Mouse (Mus musculus): ENCODE measurements around the gene C2cd2l. TPM values are rescaled to one million over a fixed set of nuclear protein-coding genes. Genes with fewer than 3 reads are reported as not detected.
A peak's percentile ranks its signal among the peaks of the same experiment; 100 is the strongest.
"Not testable (repeated sequence)": the region's sequence is repeated elsewhere in the genome, so short reads cannot be mapped to it uniquely, and the experiment has no call there.

C2cd2l gene
- polyA plus RNA-seq, 1 experiment from 2014 or later: 7.9 TPM

DNA sequence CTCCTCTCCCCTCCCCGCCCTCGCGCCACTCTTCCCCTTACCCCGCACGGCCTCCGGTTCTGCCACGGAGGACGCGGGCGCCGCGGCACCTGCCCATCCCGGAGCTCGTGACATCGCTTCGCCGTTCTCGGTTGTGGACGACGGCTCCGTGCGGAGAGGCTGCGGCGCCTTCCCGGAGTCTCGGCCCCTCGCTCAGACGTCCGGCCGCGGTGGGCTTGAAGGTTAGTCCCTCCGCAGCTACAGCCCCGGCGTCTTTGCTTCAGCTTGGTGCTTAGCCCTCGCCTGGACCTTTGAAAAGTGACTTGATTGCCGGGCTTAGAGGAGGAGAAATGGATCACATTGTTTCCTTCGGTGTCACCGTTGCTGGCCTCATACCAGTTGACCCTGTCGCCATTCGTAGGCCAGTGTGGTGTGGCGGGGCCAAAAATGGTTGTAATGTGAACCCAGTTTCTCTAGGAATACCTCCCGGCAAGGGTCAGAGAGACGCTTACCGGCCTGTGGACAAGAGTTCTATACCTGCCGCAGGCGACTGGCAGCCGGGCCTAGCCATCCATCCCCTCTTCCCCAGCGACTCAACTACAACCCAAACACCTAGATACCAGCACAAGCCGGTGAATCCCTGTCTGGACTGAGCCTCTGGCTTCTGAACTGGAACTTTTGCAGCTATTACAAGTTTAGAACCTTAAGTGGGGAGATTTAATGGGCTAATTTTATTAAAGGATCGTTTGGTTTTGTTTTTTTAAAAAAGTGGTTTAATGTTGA is 15.4 kb upstream of the C2cd2l start:
- Histone ChIP-seq H3K27ac (peak overlapping the region; percentile 97), H3K9ac (peak overlapping the region; percentile 91), H3K27me3 (replicated peaks) (no peaks in the 10 kb centered on the region), H3K36me3 (peaks cover 46% of the 10 kb centered on the region), H3K9me3 (no peaks in the 10 kb centered on the region), H3K4me1 (peaks cover 14% of the 10 kb centered on the region), H3K4me2 (peak overlapping the region; percentile 59), H3K4me3 (replicated peaks) (peak overlapping the region; percentile 76)
- peak; percentile 0; the same call in 1 of the 2 replicates for ATAC-seq (ENCODE audit: insufficient read depth, low FRiP score, low read depth)
- under 1% methylated on average over 50 of the region's 50 CpGs for WGBS

DNA sequence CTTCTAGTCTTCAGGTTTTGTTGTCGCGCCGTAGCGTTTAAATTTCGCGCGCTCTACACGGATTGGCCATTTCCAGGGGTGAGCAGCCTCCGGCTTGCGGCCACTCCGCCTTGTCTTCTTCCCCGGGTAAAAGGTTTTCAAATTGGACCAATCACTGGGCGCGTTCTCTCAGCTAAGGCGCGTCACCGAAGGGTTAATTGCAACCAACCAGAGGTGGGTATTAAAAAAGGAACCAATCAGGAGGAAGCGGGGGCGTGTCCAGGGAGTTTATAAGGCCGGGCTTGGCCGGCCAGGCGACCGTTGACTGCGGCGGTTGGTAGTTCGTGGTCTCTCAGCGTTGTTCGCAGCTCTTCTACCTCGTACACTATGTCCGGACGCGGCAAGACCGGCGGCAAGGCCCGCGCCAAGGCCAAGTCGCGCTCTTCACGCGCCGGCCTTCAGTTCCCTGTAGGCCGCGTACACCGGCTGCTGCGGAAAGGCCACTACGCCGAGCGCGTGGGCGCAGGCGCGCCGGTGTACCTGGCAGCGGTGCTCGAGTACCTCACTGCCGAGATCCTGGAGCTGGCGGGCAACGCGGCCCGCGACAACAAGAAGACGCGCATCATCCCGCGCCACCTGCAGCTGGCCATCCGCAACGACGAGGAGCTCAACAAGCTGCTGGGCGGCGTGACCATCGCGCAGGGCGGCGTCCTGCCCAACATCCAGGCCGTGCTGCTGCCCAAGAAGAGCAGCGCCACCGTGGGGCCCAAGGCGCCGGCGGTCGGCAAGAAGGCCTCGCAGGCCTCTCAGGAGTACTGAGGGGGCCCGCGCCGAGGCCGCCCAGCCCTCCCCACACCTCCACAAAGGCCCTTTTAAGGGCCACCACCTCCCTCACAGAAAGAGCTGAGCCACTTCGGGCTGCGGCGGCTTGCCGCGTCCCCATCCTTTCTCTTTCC is 14.6 kb upstream of the C2cd2l start, which contains the start of gene H2afx:
Gene H2afx, plus strand, starts transcription at position 299 of the 935 bp plus-strand sequence.
- Histone ChIP-seq H3K27ac (peak within 1 kb of the TSS; percentile 97), H3K4me1 (peaks cover 14% of the 10 kb centered on the region), H3K4me3 (replicated peaks) (peak within 1 kb of the TSS; percentile 76), H3K9me3 (no peaks in the 10 kb centered on the region), H3K36me3 (peaks cover 46% of the 10 kb centered on the region), H3K9ac (peak within 1 kb of the TSS; percentile 91), H3K4me2 (peak within 1 kb of the TSS; percentile 59), H3K27me3 (replicated peaks) (no peaks in the 10 kb centered on the region)
- peak; percentile 94 for ATAC-seq (ENCODE audit: insufficient read depth, low FRiP score, low read depth)
- under 1% methylated on average over 91 of the region's 91 CpGs for WGBS

DNA sequence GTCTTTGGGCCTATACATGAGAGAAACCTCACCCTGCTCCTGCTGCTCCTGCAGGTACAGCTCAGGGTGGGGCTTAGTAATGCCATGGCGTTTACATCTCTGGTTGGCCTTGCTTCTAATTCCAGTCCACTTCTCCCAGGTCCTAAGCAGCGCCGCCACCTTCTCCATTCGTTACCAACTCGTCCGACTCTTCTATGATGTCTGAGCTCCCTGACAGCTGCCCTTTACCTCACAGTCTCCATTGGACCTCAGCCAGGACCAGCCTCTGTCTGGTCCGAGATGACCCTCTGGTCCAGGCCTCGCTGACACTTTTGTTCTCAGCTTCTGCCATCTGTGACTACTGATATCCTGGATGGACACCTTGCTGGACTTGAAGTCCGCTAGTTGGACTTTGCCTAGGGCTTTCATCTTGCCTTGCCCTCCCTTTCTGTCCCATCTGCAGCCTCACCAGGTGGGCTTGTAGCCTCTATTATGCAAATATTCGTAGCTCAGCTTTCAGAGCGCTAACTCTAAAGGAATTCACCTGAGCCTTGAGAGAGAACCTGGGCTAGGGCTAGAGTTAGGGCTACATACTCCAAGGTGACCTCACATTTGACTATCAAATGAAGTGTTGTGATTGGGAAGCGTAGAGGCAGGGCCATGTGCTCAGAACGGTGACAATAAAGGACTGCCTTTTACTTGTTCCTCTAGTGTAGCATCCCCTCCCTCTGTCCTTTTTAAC is 13.0 kb upstream of the C2cd2l start:
- Histone ChIP-seq H3K4me3 (replicated peaks) (no peak overlapping the region), H3K9me3 (no peaks in the 10 kb centered on the region), H3K4me2 (no peak overlapping the region), H3K9ac (no peak overlapping the region), H3K4me1 (peaks cover 18% of the 10 kb centered on the region), H3K27ac (no peak overlapping the region), H3K27me3 (replicated peaks) (no peaks in the 10 kb centered on the region), H3K36me3 (peaks cover 38% of the 10 kb centered on the region)
- WGBS: 94% methylated on average over 13 of the region's 13 CpGs
- no peak for ATAC-seq (ENCODE audit: insufficient read depth, low FRiP score, low read depth)

DNA sequence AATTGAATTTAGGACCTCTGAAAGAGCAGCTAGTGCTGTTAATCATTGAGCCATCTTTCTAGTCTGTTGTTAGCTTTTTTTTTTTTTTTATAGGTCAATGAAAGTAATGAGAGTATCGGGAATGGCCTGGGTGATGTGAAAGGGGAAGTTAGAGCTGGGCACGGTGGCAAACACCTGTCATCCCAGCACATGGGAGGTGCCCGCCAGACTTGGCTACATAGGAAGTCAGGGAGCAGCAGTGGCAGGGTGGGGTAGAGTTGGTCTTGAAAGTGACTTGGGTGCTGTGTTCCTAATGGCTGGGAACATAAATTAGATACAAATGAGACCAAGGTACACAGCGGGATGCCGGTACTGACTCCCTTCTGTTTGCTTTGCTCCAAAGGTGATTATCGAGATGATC is 10.7 kb upstream of the C2cd2l start:
- no peak overlapping the region for H3K4me3 ChIP-seq (replicated peaks)
- H3K27ac ChIP-seq: no peak overlapping the region
- H3K9me3 ChIP-seq: no peaks in the 10 kb centered on the region
- peaks cover 11% of the 10 kb centered on the region for H3K4me1 ChIP-seq
- H3K27me3 ChIP-seq (replicated peaks): no peaks in the 10 kb centered on the region
- H3K4me2 ChIP-seq: no peak overlapping the region
- no peak overlapping the region for H3K9ac ChIP-seq
- H3K36me3 ChIP-seq: peaks cover 31% of the 10 kb centered on the region
- WGBS: 93% methylated on average over 6 of the region's 6 CpGs
- no peak for ATAC-seq (ENCODE audit: insufficient read depth, low FRiP score, low read depth)

DNA sequence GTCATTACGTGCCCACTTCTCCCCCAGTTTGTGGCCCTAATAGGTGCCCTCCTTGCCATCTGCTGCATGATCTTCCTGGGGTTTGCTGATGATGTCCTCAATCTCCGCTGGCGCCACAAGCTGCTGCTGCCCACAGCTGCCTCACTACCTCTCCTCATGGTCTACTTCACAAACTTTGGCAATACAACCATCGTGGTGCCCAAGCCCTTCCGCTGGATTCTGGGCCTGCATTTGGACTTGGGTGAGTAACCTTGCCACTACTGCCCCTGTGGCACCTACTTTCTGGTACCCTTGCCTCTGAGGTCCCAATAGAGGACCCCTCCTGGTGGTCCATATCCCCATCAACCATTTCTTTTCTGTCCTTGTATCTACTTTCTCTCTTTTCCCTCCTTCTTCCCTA is 7.8 kb upstream of the C2cd2l start:
- ATAC-seq (ENCODE audit: insufficient read depth, low FRiP score, low read depth): no peak
- H3K4me1 ChIP-seq: peaks cover 13% of the 10 kb centered on the region
- H3K4me2 ChIP-seq: peak overlapping the region; percentile 74
- no peaks in the 10 kb centered on the region for H3K9me3 ChIP-seq
- no peak overlapping the region for H3K27ac ChIP-seq
- peak overlapping the region; percentile 72 for H3K4me3 ChIP-seq (replicated peaks)
- H3K9ac ChIP-seq: no peak overlapping the region
- peaks cover 20% of the 10 kb centered on the region for H3K36me3 ChIP-seq
- WGBS: 87% methylated on average over 5 of the region's 5 CpGs
- H3K27me3 ChIP-seq (replicated peaks): no peaks in the 10 kb centered on the region

DNA sequence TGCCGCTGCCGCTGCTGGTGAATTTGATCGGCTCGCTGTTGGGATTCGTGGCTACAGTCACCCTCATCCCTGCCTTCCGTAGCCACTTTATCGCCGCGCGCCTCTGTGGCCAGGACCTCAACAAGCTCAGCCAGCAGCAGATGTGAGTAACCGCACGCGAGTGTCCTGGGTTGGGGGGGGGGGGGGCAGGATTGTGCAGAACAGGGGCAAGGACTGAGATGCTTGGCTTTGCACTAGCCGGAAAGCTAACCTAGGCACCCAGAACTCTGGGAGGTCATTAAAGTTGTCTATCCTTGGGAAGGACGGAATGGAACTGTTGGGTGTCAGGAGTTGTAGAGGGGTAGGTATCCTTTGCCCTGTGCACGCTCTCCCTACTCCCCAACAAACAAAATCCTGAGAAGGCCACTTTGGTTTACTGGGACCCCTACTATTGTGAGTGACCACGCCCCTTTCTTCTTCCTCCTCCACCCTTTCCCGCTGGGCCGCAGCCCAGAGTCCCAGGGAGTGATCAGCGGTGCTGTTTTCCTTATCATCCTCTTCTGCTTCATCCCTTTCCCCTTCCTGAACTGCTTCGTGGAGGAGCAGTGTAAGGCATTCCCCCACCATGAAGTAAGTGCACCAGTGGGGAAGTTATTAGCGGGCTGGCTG is 7.1 kb upstream of the C2cd2l start:
- Histone ChIP-seq H3K4me3 (replicated peaks) (peak overlapping the region; percentile 72), H3K4me1 (peaks cover 13% of the 10 kb centered on the region), H3K36me3 (peaks cover 14% of the 10 kb centered on the region), H3K27me3 (replicated peaks) (no peaks in the 10 kb centered on the region), H3K9ac (peak overlapping the region; percentile 63), H3K4me2 (peak overlapping the region; percentile 74), H3K9me3 (no peaks in the 10 kb centered on the region), H3K27ac (peak overlapping the region; percentile 95)
- under 1% methylated on average over 22 of the region's 22 CpGs for WGBS
- peak; percentile 30 for ATAC-seq (ENCODE audit: insufficient read depth, low FRiP score, low read depth)

DNA sequence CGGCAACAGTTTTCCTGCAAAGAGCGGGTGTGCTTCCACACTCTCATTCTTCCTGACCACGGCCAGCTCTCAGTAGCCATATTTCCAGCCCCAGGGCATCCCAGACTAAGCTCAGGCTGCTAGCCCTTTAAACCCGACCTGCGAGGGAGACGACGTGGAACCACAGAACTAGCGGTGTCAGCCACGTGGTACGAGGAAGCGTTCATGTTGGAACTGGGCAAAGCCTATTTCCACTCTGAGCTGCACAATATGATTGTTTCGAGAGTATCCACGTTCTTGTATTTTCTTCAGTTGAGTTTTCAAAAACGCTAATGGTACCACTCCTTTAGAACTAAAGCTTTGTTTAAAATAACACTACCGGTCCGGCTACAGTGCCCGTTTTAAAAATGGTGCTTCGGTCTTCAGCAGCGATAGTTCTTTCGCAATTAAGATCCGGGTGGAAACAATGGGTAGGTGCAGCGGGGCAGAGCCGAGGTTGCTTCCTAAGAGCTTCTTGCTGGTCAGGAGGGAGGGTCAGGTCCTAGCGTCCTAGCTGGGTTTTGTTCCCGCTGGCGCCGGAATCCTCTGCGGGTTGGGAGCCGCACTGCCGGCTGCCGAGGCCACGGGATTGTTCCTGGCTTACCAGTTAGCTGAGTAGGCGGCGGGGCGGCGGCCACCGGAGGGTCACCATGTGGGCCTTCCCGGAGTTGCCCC is 6.4 kb upstream of the C2cd2l start:
- Histone ChIP-seq H3K27me3 (replicated peaks) (no peaks in the 10 kb centered on the region), H3K4me2 (peak overlapping the region; percentile 74), H3K4me1 (peaks cover 13% of the 10 kb centered on the region), H3K9ac (peak overlapping the region; percentile 63), H3K27ac (peak overlapping the region; percentile 95), H3K36me3 (peaks cover 9% of the 10 kb centered on the region), H3K9me3 (no peaks in the 10 kb centered on the region), H3K4me3 (replicated peaks) (peak overlapping the region; percentile 72)
- ATAC-seq (ENCODE audit: insufficient read depth, low FRiP score, low read depth): peak; percentile 90
- under 1% methylated on average over 38 of the region's 38 CpGs for WGBS

DNA sequence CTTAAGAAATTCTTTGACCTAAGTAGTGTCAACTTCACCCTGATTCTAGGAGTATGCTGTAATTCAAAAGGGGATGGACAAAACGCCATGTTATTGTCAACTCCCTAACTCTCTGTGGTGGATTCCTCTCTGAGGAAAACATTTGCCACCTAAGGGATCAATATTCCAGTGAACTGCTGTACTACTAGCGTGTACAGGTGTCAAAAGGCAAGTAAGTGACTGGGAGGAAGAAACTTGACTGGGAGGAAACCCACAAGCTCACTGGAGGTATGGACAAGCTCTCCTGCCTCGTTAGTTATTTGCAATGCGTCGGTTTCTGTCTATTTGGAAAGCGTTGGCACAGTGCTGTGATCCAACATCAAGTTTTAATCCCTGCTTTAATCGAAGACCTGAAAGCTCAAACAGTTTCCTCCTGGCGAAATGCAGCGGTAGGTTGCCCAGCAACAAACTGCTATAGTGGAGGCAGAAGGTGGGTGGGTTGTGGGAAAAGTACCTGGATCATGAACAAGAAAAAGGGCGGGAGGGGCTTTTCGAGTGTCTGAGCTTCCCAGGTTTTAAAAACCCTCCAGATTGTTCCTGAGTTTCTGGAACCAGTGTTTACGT is 5.8 kb upstream of the C2cd2l start, which contains the start of gene Dpagt1:
Gene Dpagt1, plus strand, starts transcription at position 252 of the 603 bp plus-strand sequence.
- Histone ChIP-seq H3K27me3 (replicated peaks) (no peaks in the 10 kb centered on the region), H3K9me3 (no peaks in the 10 kb centered on the region), H3K36me3 (peaks cover 3% of the 10 kb centered on the region; the same call in 1 of the 2 replicates), H3K4me1 (peaks cover 16% of the 10 kb centered on the region), H3K27ac (peak within 1 kb of the TSS; percentile 95), H3K9ac (peak within 1 kb of the TSS; percentile 63), H3K4me2 (peak within 1 kb of the TSS; percentile 74), H3K4me3 (replicated peaks) (peak within 1 kb of the TSS; percentile 72)
- WGBS: 2% methylated on average over 12 of the region's 12 CpGs
- ATAC-seq (ENCODE audit: insufficient read depth, low FRiP score, low read depth): peak; percentile 36; the same call in 1 of the 2 replicates

DNA sequence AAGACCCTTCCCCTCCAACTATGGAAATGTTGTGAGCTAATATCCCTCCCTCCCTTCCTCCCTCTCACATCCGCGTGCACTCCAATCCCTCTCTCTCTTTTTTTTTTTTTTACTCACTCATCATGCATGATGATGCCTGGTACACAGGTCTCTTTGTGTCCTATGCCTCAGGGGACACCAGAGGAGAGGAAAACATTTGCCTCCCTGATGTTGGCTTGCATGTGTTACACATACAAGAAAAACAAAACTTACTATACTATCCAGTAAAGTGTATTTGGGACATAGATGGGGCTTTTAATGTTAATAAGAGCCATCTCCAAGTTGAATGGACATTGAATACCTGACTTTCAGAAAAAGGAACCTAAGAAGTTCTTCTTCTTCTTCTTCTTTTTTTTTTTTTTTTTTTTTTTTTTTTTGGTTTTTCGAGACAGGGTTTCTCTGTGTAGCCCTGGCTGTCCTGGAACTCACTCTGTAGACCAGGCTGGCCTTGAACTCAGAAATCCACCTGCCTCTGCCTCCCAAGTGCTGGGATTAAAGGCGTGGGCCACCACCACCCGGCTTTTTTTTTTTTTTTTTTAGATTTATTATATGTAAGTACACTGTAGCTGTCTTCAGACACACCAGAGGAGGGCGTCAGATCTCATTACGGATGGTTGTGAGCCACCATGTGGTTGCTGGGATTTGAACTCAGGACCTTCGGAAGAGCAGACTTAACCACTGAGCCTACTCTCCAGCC is 5.1 kb upstream of the C2cd2l start:
- H3K9ac ChIP-seq; ATAC-seq (ENCODE audit: insufficient read depth, low FRiP score, low read depth); H3K9me3 ChIP-seq; H3K27me3 ChIP-seq (replicated peaks); H3K36me3 ChIP-seq: not testable (repeated sequence)
- 55% methylated on average over 7 of the region's 8 CpGs for WGBS
- Histone ChIP-seq H3K4me3 (replicated peaks) (peak overlapping the region; percentile 72; the same call in 1 of the 2 replicates), H3K4me2 (peak overlapping the region; percentile 74), H3K27ac (peak overlapping the region; percentile 95), H3K4me1 (peaks cover 21% of the 10 kb centered on the region)

DNA sequence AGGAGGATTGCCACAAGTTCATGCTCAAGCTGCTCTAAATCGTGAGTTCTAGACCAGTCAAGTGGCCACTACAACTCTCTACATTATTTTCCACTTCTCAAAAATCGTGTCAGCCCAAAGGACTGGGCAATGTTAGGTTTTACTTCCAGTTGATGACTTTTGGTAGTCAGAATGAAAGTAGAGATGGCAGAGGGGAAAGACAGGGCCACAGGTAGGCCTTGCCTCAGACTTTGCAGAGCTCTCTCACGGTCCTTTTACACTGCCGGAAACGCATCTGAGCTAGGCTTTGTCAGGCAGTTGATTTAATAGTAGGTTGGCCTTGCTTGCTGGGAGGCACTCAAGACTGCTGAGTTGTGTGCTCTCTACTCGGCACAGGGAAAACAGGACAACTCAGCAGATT is 4.1 kb upstream of the C2cd2l start:
- no peaks in the 10 kb centered on the region for H3K27me3 ChIP-seq (replicated peaks)

More for the DNA sequence above, 4.1 kb upstream of the C2cd2l start:
- Histone ChIP-seq H3K27ac (no peak overlapping the region), H3K4me3 (replicated peaks) (no peak overlapping the region), H3K4me2 (no peak overlapping the region), H3K9ac (no peak overlapping the region), H3K9me3 (no peaks in the 10 kb centered on the region), H3K36me3 (no peaks in the 10 kb centered on the region), H3K4me1 (peaks cover 25% of the 10 kb centered on the region)
- no peak for ATAC-seq (ENCODE audit: insufficient read depth, low FRiP score, low read depth)
- 71% methylated on average over 6 of the region's 6 CpGs for WGBS
